Mouse (Mus musculus) hindbrain, embryonic 14.5 days (tissue): ENCODE results near the gene Gsg1. TPM values are rescaled to one million over a fixed set of nuclear protein-coding genes. Genes with fewer than 3 reads are reported as not detected.

Source experiments
- ATAC-seq: fragments of 200-750 bp; cut with Nextera tagmentation; 2 replicates; pipeline ENCODE4 v1.8.0; 2017; ENCODE audit warnings: moderate number of reproducible peaks, mild to moderate bottlenecking, moderate TSS enrichment, moderate library complexity; ENCODE audit not compliant: low FRiP score
- DNase-seq: peaks from one replicate; pipeline ENCODE4 v3.0.0-alpha.2; 2015; ENCODE audit warnings: low spot score
- H3K27ac ChIP-seq: fragments of 300-500 bp; sonication (generic); 2 replicates; pipeline ENCODE4 v1.5.1; 2014; ENCODE audit warnings: mild to moderate bottlenecking, moderate library complexity
- H3K27me3 ChIP-seq: fragments of 300-500 bp; sonication (generic); 2 replicates; pipeline ENCODE4 v1.6.1; 2014; ENCODE audit warnings: mild to moderate bottlenecking, low read length, mixed read lengths; ENCODE audit not compliant: control insufficient read depth, insufficient read depth
- H3K36me3 ChIP-seq: fragments of 300-500 bp; sonication (generic); replicated peaks from 2 replicates; pipeline ENCODE4 v1.6.1; 2014; ENCODE audit not compliant: control insufficient read depth, insufficient read depth
- H3K4me1 ChIP-seq: fragments of 300-500 bp; sonication (generic); replicated peaks from 2 replicates; pipeline ENCODE4 v1.6.1; 2014; ENCODE audit warnings: antibody characterized with exemption, low read length, mixed read lengths; ENCODE audit not compliant: control insufficient read depth, insufficient read depth
- H3K4me2 ChIP-seq: fragments of 300-500 bp; sonication (generic); replicated peaks from 2 replicates; pipeline ENCODE4 v1.6.1; 2014; ENCODE audit warnings: mild to moderate bottlenecking, moderate library complexity
- H3K4me3 ChIP-seq: fragments of 300-500 bp; sonication (generic); replicated peaks from 2 replicates; pipeline ENCODE4 v1.5.1; 2014; ENCODE audit warnings: mild to moderate bottlenecking, low read length
- H3K9ac ChIP-seq: fragments of 300-500 bp; sonication (generic); 2 replicates; pipeline ENCODE4 v1.6.1; 2014
- H3K9me3 ChIP-seq: fragments of 300-500 bp; sonication (generic); 2 replicates; pipeline ENCODE4 v1.6.1; 2016; ENCODE audit warnings: low read length; ENCODE audit not compliant: control insufficient read depth
- WGBS: fragments of 180-500 bp; shearing (Covaris S2); extraction: QIAGEN DNeasy Blood & Tissue Kit; methylation state at CpG from one replicate; pipeline ENCODE4 v1.1.7; 2014; 5-methylcytosine and 5-hydroxymethylcytosine counted together
- polyA plus RNA-seq: library from polyadenylated mRNA; unstranded; fragments of >200 nt; fragmentation: Nextera tagmentation; extraction: Ambion mirVana; gene quantifications from 2 replicates; pipeline ENCODE4 v1.2.1, GENCODE M21; 2014

The Gsg1 gene
- polyA plus RNA-seq, 1 experiment from 2014 or later = 0.15 TPM

DNA sequence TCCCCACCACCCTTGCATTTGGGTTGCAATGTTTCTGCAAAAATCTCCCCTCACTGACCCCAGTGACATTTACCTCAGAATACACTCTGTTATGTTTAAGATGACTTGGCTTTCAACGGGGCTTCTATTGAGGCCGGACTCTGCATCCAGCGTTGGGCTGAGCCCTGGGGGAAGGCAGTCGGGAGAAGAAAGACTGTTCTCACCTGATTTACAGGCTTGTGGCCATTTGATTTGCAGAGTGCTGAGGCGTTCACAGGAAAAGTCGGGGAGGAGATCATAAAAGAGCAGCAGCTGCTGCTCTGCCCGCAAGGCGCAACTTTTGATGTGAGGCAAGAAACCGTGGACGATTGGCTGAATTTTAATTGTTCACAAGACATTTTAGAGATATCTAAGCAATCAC lies 25.7 kb upstream of the Gsg1 start:
- H3K9me3 ChIP-seq = no peaks in the 10 kb centered on the region
- H3K4me3 ChIP-seq = 0 out of 2 replicates have a peak overlapping the region, but pooled peaks have one; percentile 2
- 46% methylated on average over 10 of the region's 10 CpGs for WGBS

DNA sequence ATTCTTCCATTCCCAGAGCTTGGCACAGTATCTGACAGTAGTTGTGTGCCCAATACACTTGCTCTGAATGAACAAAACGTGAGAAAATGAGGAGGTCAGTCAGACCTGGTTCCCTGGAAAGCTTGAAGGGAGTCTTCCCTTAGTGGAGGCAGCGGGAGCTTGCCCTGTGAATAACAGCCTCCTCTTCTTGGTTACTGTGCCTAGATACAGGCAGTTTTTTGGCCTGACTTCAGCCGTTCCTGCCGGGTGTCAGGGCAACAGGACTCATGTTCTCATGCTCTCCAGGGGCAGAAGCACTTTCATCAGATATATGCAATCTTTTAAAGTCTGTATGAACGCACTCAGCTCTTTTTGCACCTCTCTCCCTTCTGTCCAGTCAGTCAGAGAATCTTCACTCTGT lies 25.1 kb upstream of the Gsg1 start:
- Histone ChIP-seq H3K4me1 (peaks cover 3% of the 10 kb centered on the region; the same call in 1 of the 2 replicates), H3K9me3 (no peaks in the 10 kb centered on the region), H3K27ac (0 out of 2 replicates have a peak overlapping the region, but pooled peaks have one; percentile 43), H3K9ac (no peak overlapping the region), H3K4me3 (no peak overlapping the region), H3K36me3 (no peaks in the 10 kb centered on the region), H3K4me2 (0 out of 2 replicates have a peak overlapping the region, but pooled peaks have one; percentile 0), H3K27me3 (no peaks in the 10 kb centered on the region)
- peak; percentile 66; the same call in 1 of the 2 replicates for ATAC-seq
- 51% methylated on average over 5 of the region's 5 CpGs for WGBS
- DNase-seq = peak; percentile 56

More for the DNA sequence above, 25.7 kb upstream of the Gsg1 start:
- H3K9ac ChIP-seq = no peak overlapping the region
- 0 out of 2 replicates have a peak overlapping the region, but pooled peaks have one; percentile 0 for H3K4me2 ChIP-seq
- peaks cover 3% of the 10 kb centered on the region; the same call in 1 of the 2 replicates for H3K4me1 ChIP-seq
- H3K27me3 ChIP-seq = no peaks in the 10 kb centered on the region
- DNase-seq (no peak), ATAC-seq (no peak)
- H3K36me3 ChIP-seq = no peaks in the 10 kb centered on the region
- peak overlapping the region; percentile 43; the same call in 1 of the 2 replicates for H3K27ac ChIP-seq

DNA sequence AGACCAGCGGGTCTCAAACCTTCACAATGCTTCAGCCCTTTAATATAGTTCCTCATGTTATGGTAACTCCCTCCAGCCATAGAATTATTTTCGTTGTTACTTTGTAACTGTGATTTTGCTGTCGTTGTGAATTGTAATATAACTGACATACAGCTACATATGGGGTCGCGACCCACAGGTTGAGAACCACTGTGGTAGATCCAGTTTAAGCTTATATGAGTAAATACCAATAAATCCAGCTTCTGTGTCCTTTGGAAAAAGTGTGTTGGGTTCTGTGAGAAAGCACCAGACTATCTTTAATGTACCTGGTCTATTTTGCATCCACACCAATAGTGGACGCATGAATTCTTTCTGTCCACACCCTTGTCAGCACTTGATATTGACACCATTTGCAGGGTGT lies 24.2 kb upstream of the Gsg1 start:
- H3K36me3 ChIP-seq = no peaks in the 10 kb centered on the region
- H3K27ac ChIP-seq = no peak overlapping the region
- H3K9me3 ChIP-seq = no peaks in the 10 kb centered on the region
- H3K9ac ChIP-seq = no peak overlapping the region
- ATAC-seq (no peak), DNase-seq (no peak)
- no peak overlapping the region for H3K4me2 ChIP-seq
- H3K27me3 ChIP-seq = no peaks in the 10 kb centered on the region
- 92% methylated on average over 6 of the region's 6 CpGs for WGBS
- no peak overlapping the region for H3K4me3 ChIP-seq
- peaks cover 3% of the 10 kb centered on the region; the same call in 1 of the 2 replicates for H3K4me1 ChIP-seq

DNA sequence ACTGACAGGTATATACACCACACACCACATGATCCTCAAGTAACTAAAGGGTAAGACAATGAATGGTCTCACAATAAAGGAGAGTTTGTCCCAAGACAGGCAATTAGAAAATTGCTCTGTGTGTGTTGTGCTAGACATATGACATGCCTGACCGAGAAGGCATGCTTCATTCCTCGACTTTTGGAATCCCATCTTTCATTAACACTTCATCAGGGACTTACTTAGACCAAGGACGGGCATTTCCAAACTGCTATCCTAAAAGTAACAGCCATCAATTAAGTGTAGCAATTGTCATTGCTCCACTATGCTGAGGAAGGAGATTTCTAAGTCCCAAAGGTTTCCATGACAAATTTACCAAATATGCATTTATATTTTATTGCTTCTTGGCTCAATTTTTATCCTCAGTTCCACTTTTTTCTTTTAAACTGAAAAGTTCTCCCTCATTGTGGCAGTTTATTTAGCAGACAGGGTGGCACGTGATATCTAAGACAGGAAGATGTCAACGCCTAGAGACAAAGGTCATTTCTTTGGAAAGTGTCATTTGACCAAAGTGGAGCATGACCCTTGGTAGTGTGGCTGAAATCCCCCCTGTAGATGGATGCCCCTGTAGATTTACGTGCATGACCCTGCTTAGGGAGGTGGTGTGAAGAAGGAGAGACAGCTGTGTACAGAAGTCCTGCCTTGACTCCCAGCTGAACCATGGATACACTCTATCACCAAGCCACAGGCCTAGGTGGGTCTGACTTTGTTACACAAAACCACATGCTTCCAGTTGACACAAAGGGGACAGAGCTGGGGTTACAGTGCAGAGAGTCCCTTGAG lies 22.5 kb upstream of the Gsg1 start:
- Histone ChIP-seq H3K9me3 (no peaks in the 10 kb centered on the region), H3K4me1 (peaks cover 3% of the 10 kb centered on the region; the same call in 1 of the 2 replicates), H3K4me3 (no peak overlapping the region), H3K9ac (no peak overlapping the region), H3K36me3 (no peaks in the 10 kb centered on the region), H3K27me3 (no peaks in the 10 kb centered on the region), H3K27ac (no peak overlapping the region), H3K4me2 (no peak overlapping the region)
- DNase-seq (no peak), ATAC-seq (no peak)
- 76% methylated on average over 6 of the region's 6 CpGs for whole genome bisulfite sequencing

DNA sequence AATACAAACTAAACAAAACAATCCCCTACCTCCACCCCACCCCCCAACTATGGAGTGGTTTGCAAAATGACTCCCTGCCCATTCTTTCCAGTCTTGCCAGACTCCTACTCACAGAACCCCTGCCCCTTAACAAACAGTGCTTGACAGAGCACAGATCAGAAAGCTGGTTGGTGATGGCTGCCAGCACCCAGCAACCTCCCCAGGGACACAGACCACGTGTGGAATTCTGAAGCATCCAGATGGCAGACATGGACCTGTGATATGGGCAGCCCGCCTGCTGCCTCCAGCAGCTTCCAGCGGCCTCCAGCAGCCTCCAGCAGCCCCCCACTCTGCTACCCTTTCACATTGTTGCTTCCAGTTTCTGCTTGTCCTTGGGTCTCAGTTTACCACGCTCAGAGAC lies 21.1 kb upstream of the Gsg1 start:
- DNase-seq (no peak), ATAC-seq (no peak)
- Histone ChIP-seq H3K9ac (no peak overlapping the region), H3K27ac (no peak overlapping the region), H3K4me3 (no peak overlapping the region), H3K9me3 (no peaks in the 10 kb centered on the region), H3K27me3 (no peaks in the 10 kb centered on the region), H3K4me1 (peaks cover 6% of the 10 kb centered on the region; the same call in 1 of the 2 replicates), H3K4me2 (no peak overlapping the region), H3K36me3 (no peaks in the 10 kb centered on the region)
- 62% methylated on average over 4 of the region's 4 CpGs for WGBS

DNA sequence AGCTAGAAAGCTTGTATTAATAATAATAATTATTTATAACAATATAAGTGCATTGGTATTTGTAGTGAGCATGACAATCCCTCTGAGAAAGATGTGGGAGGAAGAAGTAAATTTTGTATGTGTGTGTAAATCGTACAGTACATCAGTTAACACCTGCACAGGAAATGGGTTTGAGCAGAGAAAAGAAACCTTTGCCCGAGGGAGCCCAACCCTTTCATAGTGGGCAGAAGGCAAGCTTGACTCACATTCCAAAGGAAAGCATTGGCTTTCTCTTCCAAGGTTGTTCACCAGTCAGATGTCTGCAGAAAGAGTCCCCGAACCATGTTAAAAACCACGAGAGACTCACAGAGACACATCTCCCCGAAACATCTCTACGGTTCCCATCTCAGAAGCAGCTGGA lies 18.9 kb upstream of the Gsg1 start:
- Histone ChIP-seq H3K9ac (no peak overlapping the region), H3K4me3 (no peak overlapping the region), H3K4me2 (no peak overlapping the region), H3K4me1 (peaks cover 6% of the 10 kb centered on the region; the same call in 1 of the 2 replicates), H3K36me3 (no peaks in the 10 kb centered on the region), H3K9me3 (no peaks in the 10 kb centered on the region), H3K27me3 (no peaks in the 10 kb centered on the region), H3K27ac (no peak overlapping the region)
- DNase-seq (no peak), ATAC-seq (no peak)
- 94% methylated on average over 6 of the region's 6 CpGs for WGBS

DNA sequence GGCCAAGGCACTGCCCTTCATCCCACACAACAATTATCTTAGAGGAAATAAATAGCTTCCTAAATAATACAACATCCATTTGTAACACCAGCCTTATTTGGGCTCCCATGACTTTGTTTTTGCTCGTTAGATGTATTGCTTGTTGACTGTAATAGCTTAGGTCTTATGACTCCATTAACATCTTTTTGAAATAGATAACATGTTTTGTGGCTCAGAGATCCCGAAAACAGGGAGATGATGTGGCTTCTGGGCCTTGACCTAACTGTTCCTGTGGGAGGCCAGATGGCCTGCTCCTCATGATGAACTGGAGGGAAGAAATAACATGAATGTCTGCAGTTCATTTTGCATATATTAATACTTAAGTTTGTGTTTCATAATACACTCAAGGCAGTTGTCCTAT lies 17.6 kb upstream of the Gsg1 start:
- ATAC-seq (no peak), DNase-seq (no peak)
- H3K4me2 ChIP-seq = no peak overlapping the region
- H3K27ac ChIP-seq = no peak overlapping the region
- WGBS = 65% methylated on average over 2 of the region's 2 CpGs
- no peaks in the 10 kb centered on the region for H3K27me3 ChIP-seq
- H3K4me3 ChIP-seq = no peak overlapping the region
- H3K36me3 ChIP-seq = no peaks in the 10 kb centered on the region
- peaks cover 6% of the 10 kb centered on the region; the same call in 1 of the 2 replicates for H3K4me1 ChIP-seq
- no peak overlapping the region for H3K9ac ChIP-seq
- H3K9me3 ChIP-seq = no peaks in the 10 kb centered on the region

DNA sequence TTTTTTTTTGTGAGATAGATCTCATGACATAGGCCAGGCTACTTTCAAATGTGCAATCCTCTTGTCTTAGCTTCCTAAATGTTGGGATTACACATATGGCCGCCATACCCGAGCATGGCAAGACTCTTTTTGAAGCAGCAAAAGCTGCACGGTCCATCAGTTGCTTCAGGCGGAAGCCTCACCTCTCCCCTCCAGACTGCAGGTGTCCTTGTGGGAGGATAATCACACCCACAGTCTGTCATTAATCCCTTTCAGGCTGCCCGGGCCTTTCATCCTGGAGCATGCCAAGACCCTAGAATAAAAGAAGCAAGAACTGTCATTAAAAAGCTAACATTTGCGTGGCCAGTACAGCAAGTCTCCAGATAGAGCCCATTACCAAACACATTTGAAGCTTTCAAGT lies 15.5 kb upstream of the Gsg1 start:
- 0 out of 2 replicates have a peak, but pooled peaks cover 3% of the 10 kb centered on the region for H3K4me1 ChIP-seq
- no peaks in the 10 kb centered on the region for H3K27me3 ChIP-seq
- no peak overlapping the region for H3K4me2 ChIP-seq
- no peak overlapping the region for H3K9ac ChIP-seq
- DNase-seq (no peak), ATAC-seq (no peak)
- WGBS = 48% methylated on average over 6 of the region's 6 CpGs
- no peaks in the 10 kb centered on the region for H3K9me3 ChIP-seq
- no peak overlapping the region for H3K4me3 ChIP-seq
- H3K27ac ChIP-seq = no peak overlapping the region
- no peaks in the 10 kb centered on the region for H3K36me3 ChIP-seq

DNA sequence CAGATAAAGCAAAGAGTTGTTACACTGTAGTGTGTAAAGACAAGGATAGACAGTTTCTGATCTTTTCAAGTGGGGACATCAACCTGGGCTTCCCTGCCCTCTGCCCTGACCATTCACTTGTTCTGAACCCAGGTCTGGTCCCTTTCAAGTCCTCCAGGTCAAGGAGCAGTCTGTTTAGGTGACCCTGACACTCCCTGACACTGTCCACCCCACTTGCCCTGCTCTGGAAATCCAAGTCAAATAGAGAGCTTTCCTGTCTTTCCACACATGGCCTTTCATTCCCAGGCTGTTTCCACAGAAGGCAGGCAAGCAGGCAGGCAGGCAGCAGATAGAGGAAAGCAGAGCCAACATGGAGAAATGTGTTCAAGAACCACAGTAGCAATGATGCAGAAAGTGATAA lies 14.2 kb upstream of the Gsg1 start:
- Histone ChIP-seq H3K27ac (no peak overlapping the region), H3K4me3 (no peak overlapping the region), H3K4me2 (no peak overlapping the region), H3K4me1 (0 out of 2 replicates have a peak, but pooled peaks cover 3% of the 10 kb centered on the region), H3K27me3 (no peaks in the 10 kb centered on the region), H3K9ac (no peak overlapping the region), H3K9me3 (0 out of 2 replicates have a peak, but pooled peaks cover 3% of the 10 kb centered on the region), H3K36me3 (no peaks in the 10 kb centered on the region)
- DNase-seq (no peak), ATAC-seq (no peak)
